Mouse (Mus musculus): ENCODE measurements around the gene Best1. TPM values are rescaled to one million over a fixed set of nuclear protein-coding genes. Genes with fewer than 3 reads are reported as not detected.

The Best1 gene
- total RNA-seq, 2 experiments from 2014 or later: 0.10 TPM; not detected in 1

DNA sequence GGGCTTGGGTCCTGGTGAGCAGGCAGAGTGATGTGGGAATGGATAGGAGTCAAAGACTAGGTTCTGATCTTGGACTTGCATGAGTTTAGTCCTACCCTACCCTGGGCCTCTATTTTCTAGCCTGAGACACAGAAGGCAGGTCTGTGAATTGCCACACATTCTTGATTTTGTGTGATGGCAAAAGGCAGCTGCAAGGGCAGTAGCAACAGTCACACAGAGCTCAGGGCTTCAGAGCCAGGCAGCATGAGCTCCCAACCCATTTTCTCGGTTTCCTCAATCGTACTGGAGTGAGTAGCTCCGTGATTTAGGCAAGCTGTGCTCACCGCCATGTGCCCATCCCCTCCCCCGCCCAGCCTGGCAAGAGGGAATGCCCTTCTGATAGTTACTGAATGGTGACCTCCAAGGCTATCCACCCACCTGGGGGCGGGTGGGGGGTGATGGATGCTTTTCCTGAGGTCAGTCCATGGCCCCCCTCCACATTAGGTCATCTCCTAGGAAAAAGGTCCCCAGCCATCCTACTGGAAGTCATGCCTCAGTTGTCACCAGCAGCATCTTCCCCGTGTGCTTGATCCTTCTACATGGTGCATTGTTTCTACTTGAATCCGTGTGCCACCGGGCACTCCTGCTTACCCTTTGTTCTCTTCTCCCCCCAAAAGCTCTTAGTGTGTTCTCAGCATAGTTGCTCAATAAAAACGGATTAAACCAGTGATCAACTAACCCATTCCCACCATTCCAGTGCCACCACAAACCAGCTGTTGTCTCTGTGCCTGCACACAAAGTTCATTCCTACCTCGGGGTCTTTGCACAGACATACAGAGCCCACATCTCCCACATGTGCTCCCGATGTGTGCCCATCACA, 4.0 kb downstream of the Best1 start:
- intact Hi-C loops (cut with DNase I): no loop called here
- DNase-seq (ENCODE audit: low spot score): no peak

DNA sequence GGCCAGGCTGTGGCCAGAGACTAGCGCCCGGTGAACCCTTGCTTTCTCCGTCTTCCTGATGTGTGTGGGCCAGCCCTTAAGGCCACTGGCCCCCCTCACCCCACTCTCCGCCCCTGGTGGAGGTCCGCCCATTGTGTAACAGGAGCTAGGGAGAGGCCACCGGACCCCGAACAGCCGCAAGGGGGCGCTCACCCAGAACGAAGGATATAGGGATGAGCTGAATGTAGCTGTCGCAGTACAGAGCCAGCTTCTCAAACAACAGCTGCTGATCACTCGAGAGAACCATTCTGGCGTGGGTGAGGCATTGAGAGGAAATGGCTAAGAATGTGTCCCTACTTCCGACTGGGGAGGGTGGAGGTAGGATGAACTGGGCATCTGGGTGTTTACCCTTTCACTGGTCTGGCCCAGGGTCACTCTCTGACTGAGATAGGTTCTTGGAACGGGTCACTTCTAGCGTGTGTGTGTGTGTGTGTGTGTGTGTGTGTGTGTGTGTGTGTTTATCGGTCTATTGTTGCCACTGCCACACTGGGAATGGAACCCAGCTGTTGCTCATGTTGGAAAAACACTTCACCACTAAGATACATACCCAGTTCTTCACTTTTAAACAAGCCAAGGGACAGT, 8.3 kb downstream of the Best1 start:
- intact Hi-C loops (cut with DNase I): no loop called here
- peak; percentile 80 for DNase-seq (ENCODE audit: low spot score)

DNA sequence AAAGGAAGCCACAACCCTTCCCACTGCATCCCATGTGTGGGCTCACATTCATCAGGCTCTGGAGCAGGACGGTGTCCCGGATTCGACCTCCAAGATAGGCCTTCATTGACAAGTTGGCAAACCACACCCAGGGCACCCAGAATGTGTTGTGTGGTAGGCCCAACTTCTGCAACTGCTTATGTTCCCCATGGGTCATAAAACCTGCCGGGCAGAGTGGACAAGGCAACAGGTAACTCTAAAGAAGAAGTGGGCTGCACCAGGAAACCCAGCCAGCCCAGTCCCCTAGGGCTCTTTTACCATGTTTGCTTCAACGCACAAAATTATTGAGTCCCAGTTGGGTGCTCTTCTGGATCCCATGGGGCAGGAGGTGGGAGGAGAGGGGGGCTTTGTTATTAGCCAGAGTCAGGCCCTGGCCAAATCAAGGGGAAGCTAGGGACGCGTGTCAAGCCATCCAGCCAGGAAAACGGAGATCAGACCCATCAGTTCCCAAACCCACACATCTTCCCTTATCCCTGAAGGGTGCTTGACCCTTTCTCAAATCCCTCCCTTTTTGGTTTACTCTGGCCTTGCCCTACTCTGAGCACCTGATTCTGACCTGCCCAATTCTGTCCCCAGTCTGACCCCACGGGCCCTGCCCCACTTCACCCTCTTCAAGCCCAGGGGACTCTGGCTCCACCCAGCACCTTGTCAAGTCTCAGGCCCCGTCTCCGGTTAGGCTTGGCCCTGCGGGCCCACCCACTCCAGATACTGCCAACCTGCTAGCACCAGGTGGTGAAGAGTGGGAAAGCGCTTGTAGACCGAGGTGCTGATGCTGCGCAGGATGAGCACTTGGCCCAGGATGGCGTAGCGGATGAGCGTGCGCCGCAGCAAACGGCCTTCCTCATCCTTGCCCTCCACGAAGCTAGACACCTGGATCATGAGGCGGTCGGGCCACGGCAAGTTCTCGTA, 9.1 kb downstream of the Best1 start:
- intact Hi-C loops (cut with DNase I): no loop called here
- no peak for DNase-seq (ENCODE audit: low spot score)

DNA sequence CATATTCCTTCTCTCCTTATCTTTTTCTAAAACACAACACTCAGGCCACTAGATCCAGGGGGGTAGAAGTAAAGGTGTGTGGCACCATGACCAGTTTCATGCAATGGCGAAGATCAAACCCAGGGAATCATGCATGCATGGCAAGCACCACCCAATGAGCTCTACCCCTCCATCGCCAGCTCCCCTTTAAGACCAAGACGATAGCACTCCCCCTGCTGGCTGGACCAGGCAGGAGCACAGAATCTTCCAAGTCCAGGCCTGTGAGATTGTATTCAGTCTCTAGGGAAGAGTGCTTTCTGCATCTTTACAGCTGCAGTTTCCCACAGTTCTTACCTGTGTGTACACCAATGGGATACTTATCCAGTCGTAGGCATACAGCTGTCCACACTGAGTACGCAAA, 10.1 kb downstream of the Best1 start:
- peak; percentile 53 for DNase-seq (ENCODE audit: low spot score)
- intact Hi-C loops (cut with DNase I): no loop called here

GRCm38 (mm10) chr19:9989884-9990256, 11.6 kb downstream of the Best1 start:
- intact Hi-C loops (cut with DNase I): loop anchor here (1.0 to 5.0 kb wide), 2 partner anchors 38 to 74 kb away; no protein-coding TSS in a partner anchor

GRCm38 (mm10) chr19:9989171-9989883, 12.1 kb downstream of the Best1 start:
- intact Hi-C loops (cut with DNase I): loop anchor here (1.0 to 5.0 kb wide), 2 partner anchors 37 to 73 kb away; no protein-coding TSS in a partner anchor
- no peak for DNase-seq (ENCODE audit: low spot score)

More at GRCm38 (mm10) chr19:9989884-9990256, 11.6 kb downstream of the Best1 start:
- DNase-seq (ENCODE audit: low spot score): no peak

- no peak for DNase-seq (ENCODE audit: low spot score)
- intact Hi-C loops (cut with DNase I): loop anchor here (5.0 kb wide), 1 partner anchor 35 kb away; no protein-coding TSS in a partner anchor
Observed at GRCm38 (mm10) chr19:9987593-9987992, 13.8 kb downstream of the Best1 start.

DNA sequence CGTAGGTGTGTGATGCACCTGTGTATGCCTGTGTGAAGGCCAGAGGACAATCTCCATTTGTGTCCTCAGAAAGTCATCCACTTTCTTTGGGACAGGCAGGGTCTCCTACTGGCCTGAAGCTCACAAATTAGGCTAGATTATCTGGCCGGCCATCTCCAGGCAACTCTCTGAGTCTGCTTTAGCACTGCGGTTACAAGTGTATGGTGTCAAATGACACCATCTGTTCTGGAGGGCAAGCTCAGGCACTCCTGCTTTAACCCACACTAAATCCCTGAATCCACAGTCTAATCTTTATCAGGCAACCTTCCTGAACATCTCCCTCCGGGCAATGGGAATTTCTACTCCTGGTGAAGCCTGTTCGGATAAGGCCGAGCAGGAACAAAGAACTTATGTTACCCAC, 14.2 kb downstream of the Best1 start:
- intact Hi-C loops (cut with DNase I): loop anchor here (5.0 kb wide), 1 partner anchor 35 kb away; no protein-coding TSS in a partner anchor

GRCm38 (mm10) chr19:9985900-9986421, 15.5 kb downstream of the Best1 start:
- intact Hi-C loops (cut with DNase I): loop anchor here (5.0 kb wide), 1 partner anchor 34 kb away; no protein-coding TSS in a partner anchor
- DNase-seq (ENCODE audit: low spot score): no peak

More for the DNA sequence above, 14.2 kb downstream of the Best1 start:
- DNase-seq (ENCODE audit: low spot score): no peak

DNA sequence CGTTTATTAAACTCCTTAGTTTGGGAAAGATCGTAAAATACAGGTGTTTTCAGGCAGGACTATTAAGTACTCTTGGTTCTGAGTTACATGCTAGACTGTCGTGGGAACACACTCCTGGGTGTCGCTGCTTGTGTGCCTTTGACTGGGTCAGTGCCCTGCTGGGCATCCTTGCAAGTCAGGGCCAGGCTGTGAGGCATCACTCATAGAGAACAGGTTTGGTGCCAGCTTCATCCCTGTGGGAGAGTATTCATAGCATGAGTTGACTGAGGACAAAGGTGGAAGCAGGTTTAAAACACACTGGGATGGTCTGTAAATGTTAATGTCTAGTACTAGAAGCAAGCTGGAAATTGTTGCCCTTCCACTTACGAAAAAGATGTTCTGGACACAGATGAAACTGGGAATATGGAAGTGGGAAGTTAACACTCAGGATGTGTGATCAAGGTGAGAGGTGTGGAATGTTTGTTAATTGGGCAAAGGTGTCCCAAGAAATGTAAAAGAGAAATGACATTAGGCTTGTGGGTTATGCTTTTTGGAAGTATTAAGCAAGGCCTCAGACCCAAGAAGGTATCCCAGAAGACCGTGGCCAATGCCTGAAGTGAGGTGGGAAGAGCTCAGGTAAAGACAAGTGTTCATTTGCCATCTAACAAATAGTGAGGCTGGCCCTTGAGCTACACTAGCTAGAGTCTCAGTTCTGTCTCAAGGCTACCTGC, 16.1 kb downstream of the Best1 start:
- intact Hi-C loops (cut with DNase I): loop anchor here (5.0 kb wide), 1 partner anchor 33 kb away; no protein-coding TSS in a partner anchor
- no peak for DNase-seq (ENCODE audit: low spot score)

GRCm38 (mm10) chr19:9984111-9985055, 17.1 kb downstream of the Best1 start:
- intact Hi-C loops (cut with DNase I): loop anchor here (5.0 kb wide), 1 partner anchor 32 kb away; no protein-coding TSS in a partner anchor
- no peak for DNase-seq (ENCODE audit: low spot score)

GRCm38 (mm10) chr19:9982852-9983542, 18.4 kb downstream of the Best1 start:
- intact Hi-C loops (cut with DNase I): no loop called here

DNA sequence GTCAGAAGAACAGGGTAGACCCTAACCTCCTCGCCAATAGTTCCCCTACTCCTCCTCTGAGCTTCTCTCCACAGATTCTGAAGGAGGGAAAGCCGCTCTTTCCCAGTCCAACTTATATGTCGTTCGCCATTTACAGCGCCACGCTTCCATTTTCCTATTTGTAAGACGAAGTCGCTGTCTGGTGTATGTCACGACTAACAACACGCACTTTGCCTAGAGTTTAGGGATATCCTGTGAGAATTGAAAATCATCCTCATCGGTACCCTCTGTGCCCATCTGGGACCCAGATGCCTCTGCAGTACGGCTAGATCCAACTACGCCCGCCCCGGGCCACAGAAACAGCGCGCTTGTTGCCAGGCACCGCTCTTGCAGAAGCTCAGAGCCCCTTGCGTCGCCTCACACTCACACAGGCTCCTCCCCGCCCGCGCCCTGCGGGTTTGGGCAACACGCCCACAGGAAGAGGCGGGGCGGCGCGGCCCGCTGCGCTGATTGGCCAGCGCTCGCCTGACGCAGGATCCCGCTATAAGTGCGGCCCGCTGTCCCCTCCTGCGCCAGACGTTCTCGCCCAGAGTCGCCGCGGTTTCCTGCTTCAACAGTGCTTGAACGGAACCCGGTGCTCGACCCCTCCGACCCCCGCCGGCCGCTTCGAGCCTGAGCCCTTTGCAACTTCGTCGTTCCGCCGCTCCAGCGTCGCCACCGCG, 19.1 kb downstream of the Best1 start:
- DNase-seq (ENCODE audit: low spot score): peak; percentile 94
- intact Hi-C loops (cut with DNase I): no loop called here

More at GRCm38 (mm10) chr19:9982852-9983542, 18.4 kb downstream of the Best1 start:
- no peak for DNase-seq (ENCODE audit: low spot score)

DNA sequence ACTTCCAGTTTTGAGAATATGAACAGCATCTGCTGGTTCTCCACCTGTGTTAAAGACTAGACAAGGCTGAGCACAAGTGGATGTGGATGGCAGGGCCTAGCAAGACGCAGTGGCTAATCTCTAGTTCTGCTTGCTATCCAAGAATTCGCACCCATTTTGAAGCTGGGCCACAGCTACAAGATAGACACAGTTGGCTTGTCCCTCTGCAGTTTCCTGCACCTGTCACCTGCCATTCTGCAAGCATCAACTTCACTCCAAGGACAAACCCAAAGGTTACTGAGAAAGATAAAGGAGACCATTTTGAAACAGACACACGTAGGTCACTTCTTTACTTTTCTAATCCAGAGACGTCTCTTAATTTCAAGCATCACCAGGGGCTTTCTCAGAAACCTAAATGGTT, 19.8 kb downstream of the Best1 start:
- intact Hi-C loops (cut with DNase I): no loop called here
- DNase-seq (ENCODE audit: low spot score): no peak

- no peak for DNase-seq (ENCODE audit: low spot score)
- intact Hi-C loops (cut with DNase I): no loop called here
Observed at GRCm38 (mm10) chr19:9980258-9980657, 21.2 kb downstream of the Best1 start, which contains the start of gene Fth1. Gene Fth1 (plus strand): TSS chr19:9980598.

- intact Hi-C loops (cut with DNase I): no loop called here
Observed at GRCm38 (mm10) chr19:9979156-9979555, 22.3 kb downstream of the Best1 start.

More at GRCm38 (mm10) chr19:9979156-9979555, 22.3 kb downstream of the Best1 start:
- no peak for DNase-seq (ENCODE audit: low spot score)

Measured in heart, postnatal 25 days (tissue).